Mouse (Mus musculus) testis, adult 2 months (tissue): ENCODE measurements around the gene Agps.

ENCODE experiments used
- CTCF ChIP-seq: fragments of 200-500 bp; IDR thresholded peaks from 2 replicates; pipeline ENCODE4 v1.5.1; 2012; ENCODE audit warnings: low read depth, mild to moderate bottlenecking, inconsistent platforms, low read length, moderate library complexity; ENCODE audit not compliant: control insufficient read depth, insufficient read depth, insufficient replicate concordance
- POLR2A ChIP-seq: fragments of 200-500 bp; IDR thresholded peaks from 2 replicates; pipeline ENCODE4 v1.6.1; 2012; ENCODE audit warnings: low read depth, mild to moderate bottlenecking, inconsistent platforms, low read length, moderate library complexity; ENCODE audit not compliant: control insufficient read depth

DNA sequence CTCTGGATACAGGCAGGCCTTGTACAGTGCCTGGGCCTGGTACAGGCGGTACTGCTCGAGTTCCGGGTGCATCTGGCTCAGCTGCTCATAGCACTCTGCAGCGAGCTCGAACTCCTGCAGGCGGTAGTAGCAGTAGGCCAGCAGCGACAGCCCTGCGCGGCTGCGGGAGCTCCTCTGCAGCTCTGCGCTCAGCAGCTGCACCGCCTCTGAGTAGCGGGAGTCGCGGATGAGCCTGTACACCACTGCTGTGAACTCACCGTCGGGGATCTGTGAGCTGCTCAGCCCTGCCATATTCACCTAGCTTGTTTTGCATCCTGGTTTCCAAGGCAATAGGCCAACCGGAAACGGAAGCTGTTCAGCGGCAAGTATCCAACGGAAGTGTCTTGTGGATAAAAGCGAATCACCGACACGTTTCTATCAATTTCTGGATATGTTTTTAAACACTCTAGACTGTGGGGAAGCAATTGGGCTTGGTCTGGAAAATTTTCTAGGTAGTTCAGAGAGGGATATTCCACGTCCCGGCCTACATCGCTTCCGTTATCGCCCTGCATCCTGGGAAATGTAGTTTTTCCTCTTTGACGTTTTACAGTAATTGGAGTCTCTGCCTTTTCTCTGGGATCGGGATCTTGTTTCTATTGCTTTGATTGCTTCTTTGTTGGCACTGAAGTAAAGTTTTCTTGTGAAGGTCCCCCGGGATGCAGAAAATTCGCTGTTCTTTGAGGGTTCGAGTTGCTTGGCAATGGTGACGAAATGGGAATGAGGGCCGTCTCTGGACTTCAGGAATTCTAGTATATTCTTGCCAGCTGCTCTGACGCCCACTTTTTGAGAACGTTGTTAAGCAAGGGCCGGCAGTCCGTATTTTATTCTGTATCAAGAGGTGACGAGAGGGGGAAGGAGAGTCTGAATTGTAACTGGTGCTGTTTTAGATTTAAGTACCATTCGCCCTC is 106.4 kb downstream of the Agps start, which contains the start of gene Ttc30b:
- TF ChIP-seq CTCF (no peak), POLR2A (peak; percentile 47; the same call in 1 of the 2 replicates)
